Mouse (Mus musculus): Measurements from ENCODE around the gene Fbxl17. TPM values are rescaled to one million over a fixed set of nuclear protein-coding genes. Genes with fewer than 3 reads are reported as not detected.

Fbxl17 gene
- total and polyA plus RNA-seq, 2 experiments from 2014 or later = 11.4 to 26.3 TPM

DNA sequence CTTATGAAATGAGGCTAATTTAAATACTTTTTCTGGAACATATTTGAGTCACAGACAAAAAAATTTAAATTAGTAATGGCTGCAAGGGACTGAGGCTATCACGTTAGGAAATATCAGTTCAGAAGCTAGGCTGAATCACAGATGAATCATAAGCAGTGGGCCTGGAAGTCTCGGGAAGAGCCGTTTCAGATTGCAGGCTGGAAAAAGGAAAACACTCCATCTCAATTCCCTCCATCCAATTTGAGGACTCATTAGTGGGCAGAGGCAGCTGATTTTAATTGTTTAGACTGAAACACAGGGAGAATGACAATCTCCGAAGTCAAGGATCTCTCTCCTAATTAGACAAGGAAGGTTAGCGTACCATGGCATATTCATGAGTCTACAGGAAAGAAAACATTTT, 337.9 kb downstream of the Fbxl17 start:
- WGBS = 82% methylated on average over 5 of the region's 5 CpGs
- DNase-seq (ENCODE audit: low spot score) (no peak), ATAC-seq (ENCODE audit: insufficient read depth, low read depth) (no peak)
- Histone ChIP-seq H3K27ac (ENCODE audit: low read depth) (no peak overlapping the region), H3K36me3 (replicated peaks; ENCODE audit: control insufficient read depth, insufficient read depth, low read length) (no peaks in the 10 kb centered on the region), H3K4me3 (ENCODE audit: low read depth, low read length) (no peak overlapping the region), H3K4me1 (ENCODE audit: control insufficient read depth, insufficient read depth) (peaks cover 15% of the 10 kb centered on the region), H3K9ac (replicated peaks; ENCODE audit: low read depth, low read length) (no peak overlapping the region), H3K4me2 (ENCODE audit: low read depth, low read length) (no peak overlapping the region), H3K9me3 (replicated peaks; ENCODE audit: control insufficient read depth, low read length) (no peaks in the 10 kb centered on the region), H3K27me3 (ENCODE audit: control insufficient read depth, insufficient read depth, low read length) (no peaks in the 10 kb centered on the region)
- TF ChIP-seq EP300 (IDR thresholded peaks at IDR 0.05; ENCODE audit: low read depth) (no peak), CTCF (IDR thresholded peaks at IDR 0.05; ENCODE audit: low read depth) (no peak)

DNA sequence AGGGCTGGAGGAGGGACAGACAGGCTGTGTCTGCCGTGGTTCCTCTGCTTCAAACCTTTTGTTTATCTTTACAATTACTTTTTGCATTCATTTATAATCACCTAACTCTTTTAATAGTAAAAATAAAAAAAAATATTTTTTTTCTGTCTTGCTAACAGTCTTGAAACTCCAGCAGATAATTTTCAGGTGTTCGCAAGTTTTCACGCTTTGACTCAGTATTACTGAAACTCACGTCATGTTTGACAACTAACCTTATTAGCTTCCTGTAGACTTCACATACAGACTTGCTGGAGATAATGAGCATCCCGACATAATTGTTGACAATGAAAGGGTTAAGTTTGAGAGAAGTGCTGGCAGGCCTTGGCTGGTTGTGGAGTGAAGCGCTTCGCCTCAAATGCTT, 340.6 kb downstream of the Fbxl17 start:
- Histone ChIP-seq H3K9me3 (replicated peaks; ENCODE audit: control insufficient read depth, low read length) (no peaks in the 10 kb centered on the region), H3K27ac (ENCODE audit: low read depth) (no peak overlapping the region), H3K36me3 (replicated peaks; ENCODE audit: control insufficient read depth, insufficient read depth, low read length) (no peaks in the 10 kb centered on the region), H3K27me3 (ENCODE audit: control insufficient read depth, insufficient read depth, low read length) (no peaks in the 10 kb centered on the region), H3K4me2 (ENCODE audit: low read depth, low read length) (no peak overlapping the region), H3K4me1 (ENCODE audit: control insufficient read depth, insufficient read depth) (peaks cover 15% of the 10 kb centered on the region), H3K9ac (replicated peaks; ENCODE audit: low read depth, low read length) (no peak overlapping the region), H3K4me3 (ENCODE audit: low read depth, low read length) (no peak overlapping the region)
- DNase-seq (ENCODE audit: low spot score) = no peak
- WGBS = 63% methylated on average over 7 of the region's 7 CpGs
- no peak for TF ChIP-seq CTCF (IDR thresholded peaks at IDR 0.05; ENCODE audit: low read depth)
- TF ChIP-seq EP300 (IDR thresholded peaks at IDR 0.05; ENCODE audit: low read depth) = no peak
- ATAC-seq (ENCODE audit: insufficient read depth, low read depth) = no peak

DNA sequence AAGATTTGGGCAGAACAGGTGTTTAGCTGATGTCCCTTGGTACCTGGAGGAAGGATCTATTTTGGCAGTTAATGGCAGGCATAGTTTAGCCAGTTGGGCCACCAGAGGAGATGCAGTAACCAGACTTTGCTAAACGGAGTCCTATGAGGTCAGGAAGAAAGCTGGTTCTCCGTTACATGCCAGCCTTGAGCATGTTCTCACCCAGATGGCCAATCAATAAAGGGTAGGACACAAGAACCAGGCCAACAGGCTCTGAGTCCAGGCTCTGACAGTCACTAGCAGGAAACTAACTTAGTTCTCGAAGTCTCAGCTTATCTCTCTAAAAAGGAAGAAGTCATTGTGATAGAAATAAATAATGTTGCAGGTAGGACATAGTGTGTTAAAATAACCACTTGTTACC, 341.4 kb downstream of the Fbxl17 start:
- no peak overlapping the region for H3K9ac ChIP-seq (replicated peaks; ENCODE audit: low read depth, low read length)
- 33% methylated on average over 3 of the region's 3 CpGs for WGBS
- H3K4me2 ChIP-seq (ENCODE audit: low read depth, low read length) = no peak overlapping the region
- H3K9me3 ChIP-seq (replicated peaks; ENCODE audit: control insufficient read depth, low read length) = no peaks in the 10 kb centered on the region
- H3K4me3 ChIP-seq (ENCODE audit: low read depth, low read length) = no peak overlapping the region
- no peak overlapping the region for H3K27ac ChIP-seq (ENCODE audit: low read depth)
- H3K4me1 ChIP-seq (ENCODE audit: control insufficient read depth, insufficient read depth) = peaks cover 15% of the 10 kb centered on the region
- H3K27me3 ChIP-seq (ENCODE audit: control insufficient read depth, insufficient read depth, low read length) = no peaks in the 10 kb centered on the region
- 0 out of 2 replicates have a peak, but pooled peaks have one; percentile 8 for ATAC-seq (ENCODE audit: insufficient read depth, low read depth)
- DNase-seq (ENCODE audit: low spot score) = no peak
- TF ChIP-seq EP300 (IDR thresholded peaks at IDR 0.05; ENCODE audit: low read depth) (no peak), CTCF (IDR thresholded peaks at IDR 0.05; ENCODE audit: low read depth) (no peak)
- H3K36me3 ChIP-seq (replicated peaks; ENCODE audit: control insufficient read depth, insufficient read depth, low read length) = no peaks in the 10 kb centered on the region

DNA sequence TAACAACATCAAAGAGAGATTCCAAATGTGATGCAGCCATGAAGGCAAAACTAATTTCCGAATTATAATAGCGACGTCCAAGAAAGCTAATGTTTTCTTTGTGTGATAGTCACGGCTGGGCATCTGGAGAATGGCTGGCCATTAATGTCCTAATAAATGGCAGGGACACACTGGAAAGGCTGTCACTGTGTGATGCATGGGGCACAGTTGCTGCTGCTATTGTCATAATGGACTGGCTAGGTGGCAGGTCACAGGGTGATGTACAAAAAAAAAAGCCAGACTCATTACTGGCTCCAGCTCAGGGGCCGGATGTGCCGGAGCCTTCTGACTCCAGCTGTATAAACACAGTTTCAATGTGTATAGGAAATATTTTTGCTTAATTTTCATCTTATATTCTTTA, 341.9 kb downstream of the Fbxl17 start:
- Histone ChIP-seq H3K4me1 (ENCODE audit: control insufficient read depth, insufficient read depth) (peaks cover 15% of the 10 kb centered on the region), H3K9ac (replicated peaks; ENCODE audit: low read depth, low read length) (no peak overlapping the region), H3K4me3 (ENCODE audit: low read depth, low read length) (no peak overlapping the region), H3K27ac (ENCODE audit: low read depth) (no peak overlapping the region), H3K36me3 (replicated peaks; ENCODE audit: control insufficient read depth, insufficient read depth, low read length) (no peaks in the 10 kb centered on the region), H3K4me2 (ENCODE audit: low read depth, low read length) (no peak overlapping the region), H3K27me3 (ENCODE audit: control insufficient read depth, insufficient read depth, low read length) (no peaks in the 10 kb centered on the region), H3K9me3 (replicated peaks; ENCODE audit: control insufficient read depth, low read length) (no peaks in the 10 kb centered on the region)
- no peak for TF ChIP-seq EP300 (IDR thresholded peaks at IDR 0.05; ENCODE audit: low read depth)
- no peak for TF ChIP-seq CTCF (IDR thresholded peaks at IDR 0.05; ENCODE audit: low read depth)
- ATAC-seq (ENCODE audit: insufficient read depth, low read depth) (no peak), DNase-seq (ENCODE audit: low spot score) (peak; percentile 14)
- 70% methylated on average over 6 of the region's 6 CpGs for whole genome bisulfite sequencing

DNA sequence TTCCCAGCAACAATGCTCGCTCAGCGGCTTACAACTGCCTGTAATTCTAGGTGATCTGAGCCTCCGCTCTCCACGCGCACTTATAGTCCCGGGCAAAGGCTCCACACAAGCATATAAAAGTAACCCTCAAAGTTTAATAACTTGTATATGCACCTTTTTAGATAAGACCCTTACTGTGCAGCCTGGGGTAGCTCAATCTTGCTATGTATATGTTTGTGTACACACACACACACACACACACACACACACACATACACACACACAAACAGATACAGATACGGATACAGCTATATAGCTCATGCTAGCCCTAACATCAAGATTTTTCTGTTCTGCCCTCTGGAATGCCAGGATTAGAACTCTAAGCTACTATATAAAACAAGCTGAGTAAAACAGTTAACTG, 342.8 kb downstream of the Fbxl17 start:
- no peaks in the 10 kb centered on the region for H3K9me3 ChIP-seq (replicated peaks; ENCODE audit: control insufficient read depth, low read length)
- no peaks in the 10 kb centered on the region for H3K27me3 ChIP-seq (ENCODE audit: control insufficient read depth, insufficient read depth, low read length)
- H3K36me3 ChIP-seq (replicated peaks; ENCODE audit: control insufficient read depth, insufficient read depth, low read length) = no peaks in the 10 kb centered on the region
- no peak overlapping the region for H3K4me3 ChIP-seq (ENCODE audit: low read depth, low read length)
- 98% methylated on average over 7 of the region's 7 CpGs for WGBS
- H3K4me2 ChIP-seq (ENCODE audit: low read depth, low read length) = no peak overlapping the region
- TF ChIP-seq EP300 (IDR thresholded peaks at IDR 0.05; ENCODE audit: low read depth) = no peak
- TF ChIP-seq CTCF (IDR thresholded peaks at IDR 0.05; ENCODE audit: low read depth) = no peak
- ATAC-seq (ENCODE audit: insufficient read depth, low read depth) (no peak), DNase-seq (ENCODE audit: low spot score) (no peak)
- H3K27ac ChIP-seq (ENCODE audit: low read depth) = no peak overlapping the region
- no peak overlapping the region for H3K9ac ChIP-seq (replicated peaks; ENCODE audit: low read depth, low read length)
- H3K4me1 ChIP-seq (ENCODE audit: control insufficient read depth, insufficient read depth) = peaks cover 15% of the 10 kb centered on the region

DNA sequence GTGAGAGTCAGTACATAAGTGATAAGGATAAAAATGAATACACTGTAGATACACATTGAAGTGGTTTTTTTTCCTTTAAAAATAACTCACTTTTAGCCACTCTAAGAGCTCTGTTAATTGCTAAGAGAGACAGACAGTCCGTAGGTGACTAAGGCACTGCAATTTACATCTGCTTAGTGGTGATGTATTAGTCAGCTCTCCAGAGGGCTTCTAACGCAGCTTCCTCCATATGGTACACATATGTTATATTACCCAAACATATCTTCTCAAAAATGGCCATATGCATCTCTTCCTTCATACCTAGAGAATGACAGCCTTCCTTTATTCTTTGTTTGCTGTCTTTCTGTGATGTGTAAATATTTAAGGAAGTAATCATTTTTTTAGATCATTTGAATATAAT, 353.3 kb downstream of the Fbxl17 start:
- H3K27ac ChIP-seq (ENCODE audit: low read depth) = no peak overlapping the region
- no peak overlapping the region for H3K9ac ChIP-seq (replicated peaks; ENCODE audit: low read depth, low read length)
- no peaks in the 10 kb centered on the region for H3K27me3 ChIP-seq (ENCODE audit: control insufficient read depth, insufficient read depth, low read length)
- ATAC-seq (ENCODE audit: insufficient read depth, low read depth) (no peak), DNase-seq (ENCODE audit: low spot score) (no peak)
- H3K4me3 ChIP-seq (ENCODE audit: low read depth, low read length) = no peak overlapping the region
- H3K9me3 ChIP-seq (replicated peaks; ENCODE audit: control insufficient read depth, low read length) = no peaks in the 10 kb centered on the region
- TF ChIP-seq CTCF (IDR thresholded peaks at IDR 0.05; ENCODE audit: low read depth) (no peak), EP300 (IDR thresholded peaks at IDR 0.05; ENCODE audit: low read depth) (no peak)
- H3K4me2 ChIP-seq (ENCODE audit: low read depth, low read length) = no peak overlapping the region
- 31% methylated on average over 2 of the region's 2 CpGs for WGBS
- no peaks in the 10 kb centered on the region for H3K36me3 ChIP-seq (replicated peaks; ENCODE audit: control insufficient read depth, insufficient read depth, low read length)
- H3K4me1 ChIP-seq (ENCODE audit: control insufficient read depth, insufficient read depth) = no peaks in the 10 kb centered on the region
